Mouse (Mus musculus): ENCODE data around the gene Plvap. TPM values are rescaled to one million over a fixed set of nuclear protein-coding genes. Genes with fewer than 3 reads are reported as not detected.

Plvap gene
- total RNA-seq, 2 experiments from 2014 or later = 7.2 to 7.6 TPM

- peak; percentile 83 to 94 for DNase-seq (ENCODE audit: low spot score in 2 of 2)
Observed at GRCm38 (mm10) chr8:71488454-71488853, 23.1 kb downstream of the Plvap start.

- peak; percentile 74 to 81 for DNase-seq (ENCODE audit: low spot score in 2 of 2)
Observed at GRCm38 (mm10) chr8:71487691-71488445, 23.7 kb downstream of the Plvap start, which contains the start of gene Gtpbp3. TSS of gene Gtpbp3 (plus strand) at chr8:71488103.

GRCm38 (mm10) chr8:71486136-71486529 lies 25.4 kb downstream of the Plvap start:
- DNase-seq (ENCODE audit: low spot score in 2 of 2) = no peak

- peak; percentile 79 to 89 for DNase-seq (ENCODE audit: low spot score in 2 of 2)
Observed at GRCm38 (mm10) chr8:71485142-71486135, 26.1 kb downstream of the Plvap start, which contains the start of gene Ano8. TSS of gene Ano8 (minus strand) at chr8:71485963.

GRCm38 (mm10) chr8:71484736-71485135 lies 26.8 kb downstream of the Plvap start:
- no peak for DNase-seq (ENCODE audit: low spot score in 2 of 2)

- no peak for DNase-seq (ENCODE audit: low spot score in 2 of 2)
Observed at GRCm38 (mm10) chr8:71483932-71484331, 27.6 kb downstream of the Plvap start.

GRCm38 (mm10) chr8:71478943-71479342 lies 32.6 kb downstream of the Plvap start:
- DNase-seq (ENCODE audit: low spot score in 2 of 2) = no peak

GRCm38 (mm10) chr8:71477196-71477845 lies 34.2 kb downstream of the Plvap start:
- DNase-seq (ENCODE audit: low spot score in 2 of 2) = peak in 1 of 2 experiments; percentile 44

- DNase-seq (ENCODE audit: low spot score in 2 of 2) = peak; percentile 82 to 86
Observed at GRCm38 (mm10) chr8:71476099-71476940, 35.2 kb downstream of the Plvap start.

GRCm38 (mm10) chr8:71475702-71476075 lies 35.9 kb downstream of the Plvap start:
- DNase-seq (ENCODE audit: low spot score in 2 of 2) = no peak

- no peak for DNase-seq (ENCODE audit: low spot score in 2 of 2)
Observed at GRCm38 (mm10) chr8:71474785-71475701, 36.5 kb downstream of the Plvap start.

- no peak for DNase-seq (ENCODE audit: low spot score in 2 of 2)
Observed at GRCm38 (mm10) chr8:71474344-71474743, 37.2 kb downstream of the Plvap start.

GRCm38 (mm10) chr8:71472601-71473386 lies 38.8 kb downstream of the Plvap start:
- DNase-seq (ENCODE audit: low spot score in 2 of 2) = no peak

- DNase-seq (ENCODE audit: low spot score in 2 of 2) = no peak
Observed at GRCm38 (mm10) chr8:71471861-71472260, 39.7 kb downstream of the Plvap start.

GRCm38 (mm10) chr8:71470913-71471255 lies 40.7 kb downstream of the Plvap start:
- peak in 1 of 2 experiments; percentile 4 for DNase-seq (ENCODE audit: low spot score in 2 of 2)

- no peak for DNase-seq (ENCODE audit: low spot score in 2 of 2)
Observed at GRCm38 (mm10) chr8:71470146-71470912, 41.2 kb downstream of the Plvap start.

GRCm38 (mm10) chr8:71469411-71469810 lies 42.1 kb downstream of the Plvap start:
- DNase-seq (ENCODE audit: low spot score in 2 of 2) = peak; percentile 61 to 63

- peak; percentile 96 to 99 for DNase-seq (ENCODE audit: low spot score in 2 of 2)
Observed at GRCm38 (mm10) chr8:71468916-71469315, 42.6 kb downstream of the Plvap start, which contains the start of gene Dda1. TSS of gene Dda1 (plus strand) at chr8:71469199.
